In genomic region chr15:21110874-21111603, GRCm38 (mm10) we compare ENCODE assay signal across 9 mouse cellular contexts.
DNase-seq lines count a peak whose midpoint lies in the region; ATAC-seq and TF ChIP-seq lines count a peak whose summit lies in the region.
"Had no signal": no experiment of that assay in that cellular context is flagged by ENCODE, and none has a peak within 500 bp of the region (broad histone marks: within the 10 kb centered on the region; RNA-seq: fewer than 3 reads in every experiment).

No protein-coding gene starts in this region.

- H3K27me3 ChIP-seq in heart, embryonic 12.5 days (replicated peaks), result no peaks in the 10 kb centered on the region
- H3K27me3 ChIP-seq in limb, embryonic 13.5 days, result peaks cover 10% of the 10 kb centered on the region; the same call in 1 of the 2 replicates

- peak overlapping the region; percentile 84 for H3K4me2 ChIP-seq in heart, embryonic 12.5 days
- H3K4me2 ChIP-seq in limb, embryonic 13.5 days (replicated peaks), result peak overlapping the region; percentile 84

- H3K36me3 ChIP-seq in heart, embryonic 12.5 days, result no peaks in the 10 kb centered on the region
- H3K36me3 ChIP-seq in limb, embryonic 13.5 days, result no peaks in the 10 kb centered on the region
- H3K36me3 ChIP-seq: G1E had no signal

- TF ChIP-seq POLR2A in brain, embryonic 14.5 days (IDR thresholded peaks at IDR 0.05; ENCODE audit: borderline replicate concordance, extremely low read depth, insufficient read depth, insufficient read length, poor library complexity, severe bottlenecking), result no peak

- 16% methylated on average over 23 of the region's 23 CpGs for WGBS in heart, embryonic 12.5 days
- 11% methylated on average over 23 of the region's 23 CpGs for WGBS in limb, embryonic 13.5 days

- H3K9me3 ChIP-seq in heart, embryonic 12.5 days (replicated peaks), result no peaks in the 10 kb centered on the region
- H3K9me3 ChIP-seq in limb, embryonic 13.5 days, result no peaks in the 10 kb centered on the region
- H3K9me3 ChIP-seq: G1E had no signal

- peak overlapping the region; percentile 49 for H3K9ac ChIP-seq in heart, embryonic 12.5 days
- H3K9ac ChIP-seq in limb, embryonic 13.5 days, result peak overlapping the region; percentile 14; the same call in 1 of the 2 replicates

- H3K27ac ChIP-seq in heart, embryonic 12.5 days (ENCODE audit: poor library complexity, severe bottlenecking), result no peak overlapping the region
- no peak overlapping the region for H3K27ac ChIP-seq in limb, embryonic 13.5 days

- no peak for TF ChIP-seq CTCF in brain, embryonic 14.5 days (IDR thresholded peaks at IDR 0.05; ENCODE audit: borderline replicate concordance, extremely low read depth, insufficient read depth, insufficient read length)

- no peak for ATAC-seq in heart, embryonic 12.5 days (ENCODE audit: insufficient number of reproducible peaks, low FRiP score)
- no peak for ATAC-seq in limb, embryonic 13.5 days (ENCODE audit: low FRiP score, low read depth)

- H3K4me3 ChIP-seq in heart, embryonic 12.5 days, result peak overlapping the region; percentile 42
- peak overlapping the region; percentile 45 for H3K4me3 ChIP-seq in limb, embryonic 13.5 days

- no peak for DNase-seq in heart, adult 9 months (ENCODE audit: low spot score in 2 of 2)
- peak; percentile 67 for DNase-seq in brain, embryonic 14.5 days (ENCODE audit: low read depth)
- peak; percentile 30 to 52 for DNase-seq in frontal cortex, postnatal 36 days (ENCODE audit: low spot score in 2 of 2)
- peak; percentile 37 for DNase-seq in right cerebral cortex, postnatal 25 days
- DNase-seq in urinary bladder, postnatal 10 days (ENCODE audit: low spot score), result no peak
- DNase-seq in thymus, adult 18-20 months, result no peak

- H3K4me1 ChIP-seq in heart, embryonic 12.5 days (replicated peaks), result 0 out of 2 replicates have a peak, but pooled peaks cover 3% of the 10 kb centered on the region
- H3K4me1 ChIP-seq in limb, embryonic 13.5 days, result peaks cover 20% of the 10 kb centered on the region

Comparison
In these comparisons a context has a peak if more than half of its experiments do, and no peak if none do; other contexts are left out.
1. DNase-seq: peak in brain, embryonic 14.5 days (single experiment), frontal cortex, postnatal 36 days (2 of 2) and right cerebral cortex, postnatal 25 days (single experiment); none in heart, adult 9 months (0 of 2), urinary bladder, postnatal 10 days (single experiment) and thymus, adult 18-20 months (0 of 2).